Mouse (Mus musculus): ENCODE results near the gene Dnajc12. TPM values are rescaled to one million over a fixed set of nuclear protein-coding genes. Genes with fewer than 3 reads are reported as not detected.

Dnajc12 gene
- polyA plus RNA-seq, 1 experiment from 2014 or later: 18.4 TPM

DNA sequence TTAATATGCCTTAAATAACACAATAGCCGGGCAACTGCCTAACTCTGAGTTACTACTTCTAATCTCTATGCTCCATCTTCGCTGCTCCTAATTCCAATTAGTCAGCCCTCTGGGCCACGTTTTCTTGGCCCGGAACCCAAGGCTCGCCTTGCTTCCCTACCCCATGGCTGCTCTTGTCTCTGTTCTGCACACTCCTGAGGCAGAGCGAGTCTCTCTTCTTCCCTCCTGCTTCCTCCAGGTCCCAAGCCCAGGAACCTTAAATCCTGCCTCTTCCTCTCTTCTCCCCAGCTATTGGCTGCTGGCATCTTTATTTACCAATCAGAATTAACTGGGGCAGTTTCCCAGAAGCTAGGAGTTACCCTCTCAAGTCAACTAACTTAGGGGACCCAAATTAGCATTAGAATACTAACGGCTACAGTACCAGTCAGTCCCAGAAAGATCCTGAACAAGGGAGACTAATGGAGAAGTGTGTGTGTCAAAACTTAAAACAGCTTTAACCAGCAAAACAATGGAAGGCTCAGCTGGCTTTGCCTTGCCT is 16.3 kb upstream of the Dnajc12 start:
- no peaks in the 10 kb centered on the region for H3K27me3 ChIP-seq (ENCODE audit: insufficient read depth, low read length)
- no peak overlapping the region for H3K27ac ChIP-seq
- DNase-seq (ENCODE audit: low spot score) (no peak), ATAC-seq (replicated peaks; ENCODE audit: low FRiP score, low read depth) (no peak)
- no peaks in the 10 kb centered on the region for H3K4me1 ChIP-seq (replicated peaks; ENCODE audit: insufficient read depth, low read length)
- no peak for TF ChIP-seq CTCF (IDR thresholded peaks at IDR 0.05; ENCODE audit: low read depth)
- H3K9ac ChIP-seq (ENCODE audit: low read depth, low read length): no peak overlapping the region
- H3K4me2 ChIP-seq (ENCODE audit: low read length): no peak overlapping the region
- no peaks in the 10 kb centered on the region for H3K9me3 ChIP-seq (replicated peaks; ENCODE audit: low read length)
- WGBS: 57% methylated on average over 7 of the region's 7 CpGs
- H3K4me3 ChIP-seq (replicated peaks; ENCODE audit: low read depth, low read length): no peak overlapping the region
- H3K36me3 ChIP-seq (ENCODE audit: insufficient read depth, low read length): no peaks in the 10 kb centered on the region

- ATAC-seq (replicated peaks; ENCODE audit: low FRiP score, low read depth) (no peak), DNase-seq (ENCODE audit: low spot score) (no peak)
- 64% methylated on average over 6 of the region's 6 CpGs for WGBS
- Histone ChIP-seq H3K9ac (ENCODE audit: low read depth, low read length) (no peak overlapping the region), H3K27me3 (ENCODE audit: insufficient read depth, low read length) (no peaks in the 10 kb centered on the region), H3K9me3 (replicated peaks; ENCODE audit: low read length) (no peaks in the 10 kb centered on the region), H3K4me2 (ENCODE audit: low read length) (no peak overlapping the region), H3K4me3 (replicated peaks; ENCODE audit: low read depth, low read length) (no peak overlapping the region), H3K27ac (no peak overlapping the region), H3K36me3 (ENCODE audit: insufficient read depth, low read length) (no peaks in the 10 kb centered on the region), H3K4me1 (replicated peaks; ENCODE audit: insufficient read depth, low read length) (no peaks in the 10 kb centered on the region)
- TF ChIP-seq CTCF (IDR thresholded peaks at IDR 0.05; ENCODE audit: low read depth): no peak
Observed at GRCm38 (mm10) chr10:63367386-63367785, 14.9 kb upstream of the Dnajc12 start.

DNA sequence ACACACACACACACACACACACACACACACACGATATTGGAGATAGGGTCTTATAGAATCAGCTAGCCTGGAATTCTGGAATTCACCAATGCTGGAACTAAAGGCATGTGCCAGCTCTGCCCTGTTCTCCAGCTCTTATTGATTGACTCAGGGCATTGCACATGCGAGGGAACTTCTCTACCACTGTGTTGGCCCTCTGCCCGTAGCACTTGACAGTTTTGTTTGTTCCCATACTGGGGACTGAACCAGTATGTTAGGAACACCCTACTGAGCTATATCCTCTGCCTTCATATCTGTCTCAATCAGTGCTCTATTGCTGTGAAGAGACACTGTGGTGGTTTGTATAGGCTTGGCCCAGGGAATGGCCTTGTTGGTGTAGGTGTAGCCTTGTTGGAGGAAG is 14.2 kb upstream of the Dnajc12 start:
- H3K4me3 ChIP-seq (replicated peaks; ENCODE audit: low read depth, low read length): no peak overlapping the region
- WGBS: 85% methylated on average over 3 of the region's 3 CpGs
- no peak for DNase-seq (ENCODE audit: low spot score)
- H3K4me1 ChIP-seq (replicated peaks; ENCODE audit: insufficient read depth, low read length): no peaks in the 10 kb centered on the region
- H3K27me3 ChIP-seq (ENCODE audit: insufficient read depth, low read length): no peaks in the 10 kb centered on the region
- no peaks in the 10 kb centered on the region for H3K36me3 ChIP-seq (ENCODE audit: insufficient read depth, low read length)
- no peak overlapping the region for H3K9ac ChIP-seq (ENCODE audit: low read depth, low read length)
- H3K9me3 ChIP-seq (replicated peaks; ENCODE audit: low read length): no peaks in the 10 kb centered on the region
- no peak overlapping the region for H3K4me2 ChIP-seq (ENCODE audit: low read length)
- ATAC-seq (replicated peaks; ENCODE audit: low FRiP score, low read depth): no peak
- TF ChIP-seq CTCF (IDR thresholded peaks at IDR 0.05; ENCODE audit: low read depth): no peak
- H3K27ac ChIP-seq: no peak overlapping the region

- ATAC-seq (replicated peaks; ENCODE audit: low FRiP score, low read depth) (no peak), DNase-seq (ENCODE audit: low spot score) (no peak)
- Histone ChIP-seq H3K4me3 (replicated peaks; ENCODE audit: low read depth, low read length) (no peak overlapping the region), H3K36me3 (ENCODE audit: insufficient read depth, low read length) (no peaks in the 10 kb centered on the region), H3K9me3 (replicated peaks; ENCODE audit: low read length) (no peaks in the 10 kb centered on the region), H3K9ac (ENCODE audit: low read depth, low read length) (no peak overlapping the region), H3K27ac (no peak overlapping the region), H3K4me2 (ENCODE audit: low read length) (no peak overlapping the region), H3K27me3 (ENCODE audit: insufficient read depth, low read length) (no peaks in the 10 kb centered on the region), H3K4me1 (replicated peaks; ENCODE audit: insufficient read depth, low read length) (no peaks in the 10 kb centered on the region)
- 80% methylated on average over 5 of the region's 5 CpGs for WGBS
- TF ChIP-seq CTCF (IDR thresholded peaks at IDR 0.05; ENCODE audit: low read depth): no peak
Observed at GRCm38 (mm10) chr10:63376303-63376702, 5.9 kb upstream of the Dnajc12 start.

DNA sequence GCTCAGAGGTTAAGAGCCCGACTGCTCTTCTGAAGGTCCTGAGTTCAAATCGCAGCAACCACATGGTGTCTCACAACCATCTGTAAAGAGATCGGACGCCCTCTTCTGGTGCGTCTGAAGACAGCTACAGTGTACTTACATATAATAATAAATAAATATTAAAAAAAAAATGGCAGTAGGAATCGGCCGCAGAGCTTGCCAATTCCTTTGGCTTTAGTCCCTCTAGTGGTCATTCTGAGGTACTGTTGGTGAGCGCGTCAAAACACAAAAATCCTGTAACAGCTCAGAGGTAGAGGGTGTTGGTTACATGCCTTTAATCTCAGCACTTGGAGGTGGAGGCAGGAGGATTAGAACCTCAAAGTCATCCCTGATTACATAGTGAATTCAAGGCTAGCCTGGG is 4.8 kb upstream of the Dnajc12 start:
- ATAC-seq (replicated peaks; ENCODE audit: low FRiP score, low read depth) (peak; percentile 4; the same call in 1 of the 2 replicates), DNase-seq (ENCODE audit: low spot score) (peak; percentile 87)
- 18% methylated on average over 9 of the region's 9 CpGs for WGBS
- H3K9ac ChIP-seq (ENCODE audit: low read depth, low read length): no peak overlapping the region
- no peaks in the 10 kb centered on the region for H3K4me1 ChIP-seq (replicated peaks; ENCODE audit: insufficient read depth, low read length)
- H3K27me3 ChIP-seq (ENCODE audit: insufficient read depth, low read length): no peaks in the 10 kb centered on the region
- no peaks in the 10 kb centered on the region for H3K9me3 ChIP-seq (replicated peaks; ENCODE audit: low read length)
- TF ChIP-seq CTCF (IDR thresholded peaks at IDR 0.05; ENCODE audit: low read depth): peak; percentile 80
- no peaks in the 10 kb centered on the region for H3K36me3 ChIP-seq (ENCODE audit: insufficient read depth, low read length)
- H3K27ac ChIP-seq: no peak overlapping the region
- H3K4me2 ChIP-seq (ENCODE audit: low read length): no peak overlapping the region
- H3K4me3 ChIP-seq (replicated peaks; ENCODE audit: low read depth, low read length): no peak overlapping the region

GRCm38 (mm10) chr10:63378948-63379680 is 3.1 kb upstream of the Dnajc12 start:
- TF ChIP-seq CTCF (IDR thresholded peaks at IDR 0.05; ENCODE audit: low read depth): no peak
- H3K4me2 ChIP-seq (ENCODE audit: low read length): no peak overlapping the region

More at GRCm38 (mm10) chr10:63378948-63379680, 3.1 kb upstream of the Dnajc12 start:
- DNase-seq (ENCODE audit: low spot score): no peak
- Histone ChIP-seq H3K27ac (no peak overlapping the region), H3K4me1 (replicated peaks; ENCODE audit: insufficient read depth, low read length) (no peaks in the 10 kb centered on the region), H3K4me3 (replicated peaks; ENCODE audit: low read depth, low read length) (no peak overlapping the region), H3K9me3 (replicated peaks; ENCODE audit: low read length) (no peaks in the 10 kb centered on the region), H3K36me3 (ENCODE audit: insufficient read depth, low read length) (no peaks in the 10 kb centered on the region), H3K9ac (ENCODE audit: low read depth, low read length) (no peak overlapping the region), H3K27me3 (ENCODE audit: insufficient read depth, low read length) (no peaks in the 10 kb centered on the region)
- 66% methylated on average over 6 of the region's 6 CpGs for WGBS
- ATAC-seq (replicated peaks; ENCODE audit: low FRiP score, low read depth): no peak
